ENCODE assay signal across 17 mouse cellular contexts in the genomic region with DNA sequence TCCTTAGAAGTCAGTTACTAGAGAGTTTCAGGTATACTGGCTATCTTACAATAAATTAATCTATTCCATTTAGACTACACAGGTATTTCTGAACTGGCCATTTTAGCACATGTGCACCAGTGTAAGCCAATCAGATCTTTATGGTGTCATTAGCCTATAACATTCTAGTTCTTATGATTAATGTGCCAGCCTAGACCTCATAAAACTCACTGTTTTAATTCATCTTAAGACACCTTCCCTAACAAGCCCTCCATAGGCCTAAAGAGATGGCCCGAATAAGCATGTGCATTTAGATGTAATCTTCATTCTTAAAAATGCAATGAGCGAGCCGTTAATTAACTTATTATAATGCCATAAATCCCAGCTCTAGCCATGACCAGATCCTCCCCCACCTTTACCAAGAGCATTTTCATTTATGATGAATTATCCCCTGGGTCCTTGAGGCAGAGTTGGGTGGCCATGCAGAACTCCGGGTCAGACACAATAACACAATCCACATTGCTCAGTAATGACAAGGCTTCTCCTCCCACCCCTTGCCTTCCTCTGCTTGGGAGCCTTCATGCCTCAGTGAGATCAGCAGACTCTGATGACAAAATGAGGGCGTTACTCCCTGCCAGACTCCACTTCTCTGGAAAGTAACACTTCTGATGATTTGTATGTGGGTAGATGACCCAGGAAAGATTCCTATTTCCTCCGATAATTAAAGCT.
"Had no signal": no experiment of that assay in that cellular context is flagged by ENCODE, and none has a peak within 500 bp of the region (broad histone marks: within the 10 kb centered on the region; RNA-seq: fewer than 3 reads in every experiment).

No protein-coding gene starts in this region.

- H3K27me3 ChIP-seq: limb, embryonic 12.5 days; liver, embryonic 13.5 days; lung, embryonic 15.5 days; megakaryocyte, embryonic 14.5 days; stomach, embryonic 15.5 days had no signal

- H3K4me3 ChIP-seq: layer of hippocampus, adult 2 months; limb, embryonic 12.5 days; liver, embryonic 13.5 days; lung, embryonic 15.5 days; megakaryocyte, embryonic 14.5 days; stomach, embryonic 15.5 days had no signal

- H3K4me2 ChIP-seq: limb, embryonic 12.5 days; liver, embryonic 13.5 days; lung, embryonic 15.5 days; stomach, embryonic 15.5 days had no signal

- H3K4me1 ChIP-seq: limb, embryonic 12.5 days; liver, embryonic 13.5 days; lung, embryonic 15.5 days; megakaryocyte, embryonic 14.5 days; stomach, embryonic 15.5 days had no signal

- H3K36me3 ChIP-seq: limb, embryonic 12.5 days; liver, embryonic 13.5 days; lung, embryonic 15.5 days; stomach, embryonic 15.5 days had no signal

- DNase-seq: kidney, postnatal 14 days; liver; liver, embryonic 13.5 days; liver, postnatal 0 days; lung, postnatal 14 days; right cerebral cortex, postnatal 14 days; thymus, adult 2 months; thymus, postnatal 25 days had no signal

- H3K9me3 ChIP-seq: limb, embryonic 12.5 days; liver, embryonic 13.5 days; lung, embryonic 15.5 days; megakaryocyte, embryonic 14.5 days; stomach, embryonic 15.5 days had no signal

- H3K27ac ChIP-seq: layer of hippocampus, adult 2 months; limb, embryonic 12.5 days; liver, embryonic 13.5 days; lung, embryonic 15.5 days; macrophage; stomach, embryonic 15.5 days had no signal

- H3K9ac ChIP-seq: limb, embryonic 12.5 days; liver, embryonic 13.5 days; liver, postnatal 0 days; lung, embryonic 15.5 days; stomach, embryonic 15.5 days had no signal

- ATAC-seq: inflammation-experienced regulatory T-cells, adult 6 months; intestine, postnatal 0 days; liver, postnatal 0 days; midbrain, embryonic 16.5 days had no signal
